Mouse (Mus musculus) forebrain, embryonic 11.5 days (tissue): ENCODE results near the gene Ltbp2. TPM values are rescaled to one million over a fixed set of nuclear protein-coding genes. Genes with fewer than 3 reads are reported as not detected.

ENCODE experiments used
- ATAC-seq: fragments of 200-750 bp; cut with Nextera tagmentation; replicated peaks from 2 replicates; pipeline ENCODE4 v1.8.0; 2017; ENCODE audit warnings: moderate TSS enrichment; ENCODE audit not compliant: low FRiP score
- DNase-seq: peaks from one replicate; pipeline ENCODE4 v3.0.0-alpha.2; 2017; ENCODE audit warnings: low spot score
- H3K27ac ChIP-seq: fragments of 300-500 bp; sonication (generic); 2 replicates; pipeline ENCODE4 v1.5.1; 2014; ENCODE audit warnings: low read depth, low read length
- H3K27me3 ChIP-seq: fragments of 300-500 bp; sonication (generic); 2 replicates; pipeline ENCODE4 v1.6.1; 2014; ENCODE audit warnings: mild to moderate bottlenecking, low read length, mixed read lengths; ENCODE audit not compliant: control insufficient read depth, insufficient read depth
- H3K36me3 ChIP-seq: fragments of 300-500 bp; sonication (generic); 2 replicates; pipeline ENCODE4 v1.6.1; 2014; ENCODE audit warnings: mild to moderate bottlenecking, low read length, moderate library complexity, mixed read lengths; ENCODE audit not compliant: control insufficient read depth, insufficient read depth
- H3K4me1 ChIP-seq: fragments of 300-500 bp; sonication (generic); replicated peaks from 2 replicates; pipeline ENCODE4 v1.6.1; 2014; ENCODE audit warnings: low read length, mixed read lengths; ENCODE audit not compliant: control insufficient read depth, insufficient read depth
- H3K4me2 ChIP-seq: fragments of 300-500 bp; sonication (generic); 2 replicates; pipeline ENCODE4 v1.6.1; 2014; ENCODE audit warnings: low read depth, mild to moderate bottlenecking, low read length, moderate library complexity, mixed read lengths; ENCODE audit not compliant: severe bottlenecking
- H3K4me3 ChIP-seq: fragments of 300-500 bp; sonication (generic); 2 replicates; pipeline ENCODE4 v1.5.1; 2014; ENCODE audit warnings: low read depth, low read length
- H3K9ac ChIP-seq: fragments of 300-500 bp; sonication (generic); 2 replicates; pipeline ENCODE4 v1.6.1; 2014; ENCODE audit warnings: low read length
- H3K9me3 ChIP-seq: fragments of 300-500 bp; sonication (generic); 2 replicates; pipeline ENCODE4 v1.6.1; 2016; ENCODE audit warnings: low read length, mixed read lengths; ENCODE audit not compliant: control insufficient read depth
- WGBS: fragments of 180-500 bp; shearing (Covaris S2); extraction: QIAGEN DNeasy Blood & Tissue Kit; methylation state at CpG from one replicate; pipeline ENCODE4 v1.1.7; 2014; 5-methylcytosine and 5-hydroxymethylcytosine counted together
- polyA plus RNA-seq: library from polyadenylated mRNA; unstranded; fragments of >200 nt; fragmentation: Nextera tagmentation; extraction: Ambion mirVana; gene quantifications from 2 replicates; pipeline ENCODE4 v1.2.1, GENCODE M21; 2014

Gene Ltbp2
- polyA plus RNA-seq, 1 experiment from 2014 or later, result not detected

DNA sequence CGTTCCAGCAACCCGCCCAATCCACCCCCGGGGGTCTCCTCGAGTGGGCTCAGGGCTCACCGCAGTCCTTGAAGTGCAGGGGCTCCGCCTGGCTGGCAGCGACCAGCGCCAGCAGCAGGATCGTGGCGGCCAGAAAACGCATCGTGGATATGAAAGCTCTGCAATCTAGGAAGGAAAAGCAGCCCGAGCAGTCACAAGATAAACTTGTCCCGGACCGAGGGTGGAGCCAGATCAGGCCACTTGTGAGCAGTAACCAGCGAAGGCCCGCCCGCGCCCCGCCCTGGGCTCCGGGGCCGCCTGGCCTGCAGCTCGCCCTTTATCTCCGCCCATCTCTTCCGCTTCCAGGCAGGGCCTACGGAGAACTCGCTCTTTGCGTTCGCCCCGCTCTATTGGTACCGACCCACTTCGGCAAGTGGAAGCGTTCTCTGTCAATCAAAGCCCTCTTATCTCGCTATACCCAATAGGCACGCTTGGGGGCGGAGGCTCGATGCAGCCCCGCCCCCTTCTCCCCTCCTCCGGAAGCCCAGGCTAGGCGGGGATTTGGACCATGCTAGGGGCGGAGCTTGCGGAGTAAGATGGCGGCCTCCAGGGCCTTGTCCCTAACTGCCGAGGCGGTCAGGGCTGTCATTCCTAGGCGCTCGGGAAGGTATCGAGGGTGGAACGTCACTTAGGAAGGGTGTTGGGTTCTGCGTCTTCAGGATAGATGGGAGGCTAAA, 103.4 kb downstream of the Ltbp2 start, which contains the start of the genes Npc2 and Isca2:
Gene Npc2, minus strand, starts transcription at position 427 of the 716 bp plus-strand sequence.
Gene Isca2, plus strand, starts transcription at position 526 of the 716 bp plus-strand sequence.
- Histone ChIP-seq H3K27ac (peak within 1 kb of the TSS; percentile 85), H3K9ac (peak within 1 kb of the TSS; percentile 75), H3K4me2 (peak within 1 kb of the TSS; percentile 78), H3K4me3 (peak within 1 kb of the TSS; percentile 64), H3K9me3 (no peaks in the 10 kb centered on the region), H3K27me3 (no peaks in the 10 kb centered on the region), H3K36me3 (no peaks in the 10 kb centered on the region; the same call in 1 of the 2 replicates), H3K4me1 (peaks cover 2% of the 10 kb centered on the region; the same call in 1 of the 2 replicates)
- ATAC-seq (peak; percentile 99), DNase-seq (peak; percentile 98)
- WGBS, result under 1% methylated on average over 50 of the region's 50 CpGs

DNA sequence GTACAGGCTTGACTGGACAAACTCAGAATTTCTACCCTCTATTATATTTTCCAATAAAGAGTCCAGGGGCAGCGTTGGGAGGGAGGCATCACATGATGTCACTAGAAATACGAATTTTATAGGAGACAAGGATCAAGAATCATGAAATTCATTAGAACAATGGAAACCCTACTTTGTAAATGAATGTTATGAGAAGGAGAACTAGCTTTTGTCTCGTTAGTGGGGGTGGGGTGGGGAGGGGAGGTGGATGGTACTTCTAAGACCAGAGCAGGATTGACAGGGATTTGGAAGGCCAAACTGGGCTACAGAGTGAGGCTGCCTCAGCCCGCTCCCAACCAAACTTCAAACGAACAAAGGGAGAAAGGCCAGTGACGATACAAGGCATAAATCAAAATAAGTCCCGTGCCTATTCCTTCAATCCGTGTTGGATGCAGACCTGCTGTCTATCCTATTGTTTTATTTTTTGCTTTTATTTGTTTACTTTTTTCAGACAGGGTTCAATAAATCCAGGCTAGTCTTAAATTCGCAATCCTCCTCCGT, 104.3 kb downstream of the Ltbp2 start:
- ATAC-seq, result no peak

GRCm38 (mm10) chr12:84769624-84770023, 106.7 kb downstream of the Ltbp2 start:
- no peaks in the 10 kb centered on the region for H3K9me3 ChIP-seq
- no peak for DNase-seq
- WGBS, result 85% methylated on average over 7 of the region's 7 CpGs

More for the DNA sequence above, 104.3 kb downstream of the Ltbp2 start:
- Histone ChIP-seq H3K36me3 (no peaks in the 10 kb centered on the region; the same call in 1 of the 2 replicates), H3K4me2 (peak overlapping the region; percentile 58), H3K4me1 (peaks cover 2% of the 10 kb centered on the region; the same call in 1 of the 2 replicates), H3K27ac (peak overlapping the region; percentile 85), H3K9me3 (no peaks in the 10 kb centered on the region), H3K4me3 (peak overlapping the region; percentile 64), H3K27me3 (no peaks in the 10 kb centered on the region), H3K9ac (peak overlapping the region; percentile 75)
- 4% methylated on average over 10 of the region's 10 CpGs for WGBS
- DNase-seq, result no peak

GRCm38 (mm10) chr12:84767510-84767909, 108.8 kb downstream of the Ltbp2 start:
- Histone ChIP-seq H3K9me3 (no peaks in the 10 kb centered on the region), H3K4me1 (no peaks in the 10 kb centered on the region; the same call in 1 of the 2 replicates), H3K9ac (no peak overlapping the region), H3K27me3 (no peaks in the 10 kb centered on the region), H3K4me2 (no peak overlapping the region), H3K36me3 (peaks cover 4% of the 10 kb centered on the region; the same call in 1 of the 2 replicates), H3K27ac (no peak overlapping the region), H3K4me3 (no peak overlapping the region)
- WGBS, result 86% methylated on average over 6 of the region's 6 CpGs
- DNase-seq, result no peak
- no peak for ATAC-seq

More at GRCm38 (mm10) chr12:84769624-84770023, 106.7 kb downstream of the Ltbp2 start:
- Histone ChIP-seq H3K9ac (no peak overlapping the region), H3K27ac (no peak overlapping the region), H3K4me2 (no peak overlapping the region), H3K36me3 (no peaks in the 10 kb centered on the region; the same call in 1 of the 2 replicates), H3K4me3 (no peak overlapping the region), H3K4me1 (peaks cover 2% of the 10 kb centered on the region; the same call in 1 of the 2 replicates), H3K27me3 (no peaks in the 10 kb centered on the region)
- no peak for ATAC-seq

DNA sequence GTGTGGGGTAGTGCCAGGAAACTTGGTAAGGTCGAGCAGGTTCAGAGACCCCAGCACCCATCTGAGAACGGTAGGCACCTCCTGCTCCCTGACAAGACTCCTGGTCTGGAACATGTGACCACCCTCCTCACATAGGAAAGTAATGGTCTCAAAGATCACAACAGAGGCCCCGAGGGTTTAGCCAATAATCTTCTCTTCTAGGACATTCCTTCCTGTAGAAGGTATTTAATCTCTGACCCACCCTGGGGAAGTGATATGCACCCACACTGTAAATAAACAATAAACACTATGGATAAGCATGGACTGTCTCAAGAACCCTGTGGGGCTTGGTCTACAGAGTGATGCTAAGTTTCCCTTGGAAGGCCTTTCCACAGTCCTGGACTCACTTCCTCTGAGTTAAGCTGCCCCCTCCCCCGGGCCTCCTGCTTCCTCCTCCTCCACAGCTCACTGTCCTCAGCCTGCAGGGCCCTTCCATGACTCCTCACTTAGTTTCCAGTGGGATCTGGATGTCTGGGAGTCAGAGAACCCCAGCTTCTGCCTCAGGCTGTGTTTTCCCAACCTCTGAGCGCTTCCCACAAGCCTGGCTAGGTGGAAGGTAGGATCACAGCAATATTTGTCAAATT, 110.1 kb downstream of the Ltbp2 start:
- Histone ChIP-seq H3K4me1 (no peaks in the 10 kb centered on the region; the same call in 1 of the 2 replicates), H3K36me3 (peaks cover 4% of the 10 kb centered on the region; the same call in 1 of the 2 replicates), H3K4me2 (no peak overlapping the region), H3K4me3 (no peak overlapping the region), H3K27ac (no peak overlapping the region), H3K9me3 (no peaks in the 10 kb centered on the region), H3K9ac (no peak overlapping the region), H3K27me3 (no peaks in the 10 kb centered on the region)
- no peak for ATAC-seq
- WGBS, result 83% methylated on average over 5 of the region's 5 CpGs
- DNase-seq, result no peak

GRCm38 (mm10) chr12:84765506-84765905, 110.8 kb downstream of the Ltbp2 start:
- no peak for ATAC-seq
- DNase-seq, result no peak
- peaks cover 4% of the 10 kb centered on the region; the same call in 1 of the 2 replicates for H3K36me3 ChIP-seq

GRCm38 (mm10) chr12:84764756-84765155, 111.6 kb downstream of the Ltbp2 start:
- ATAC-seq (no peak), DNase-seq (no peak)
- Histone ChIP-seq H3K9me3 (no peaks in the 10 kb centered on the region), H3K9ac (no peak overlapping the region), H3K36me3 (peaks cover 7% of the 10 kb centered on the region; the same call in 1 of the 2 replicates), H3K4me3 (no peak overlapping the region), H3K4me2 (no peak overlapping the region), H3K27ac (no peak overlapping the region), H3K27me3 (no peaks in the 10 kb centered on the region), H3K4me1 (no peaks in the 10 kb centered on the region)
- WGBS, result 87% methylated on average over 7 of the region's 7 CpGs

More at GRCm38 (mm10) chr12:84765506-84765905, 110.8 kb downstream of the Ltbp2 start:
- no peaks in the 10 kb centered on the region for H3K4me1 ChIP-seq
- H3K4me2 ChIP-seq, result no peak overlapping the region
- H3K9me3 ChIP-seq, result no peaks in the 10 kb centered on the region
- H3K9ac ChIP-seq, result no peak overlapping the region
- 94% methylated on average over 15 of the region's 15 CpGs for WGBS
- H3K27me3 ChIP-seq, result no peaks in the 10 kb centered on the region
- H3K27ac ChIP-seq, result no peak overlapping the region
- no peak overlapping the region for H3K4me3 ChIP-seq

- no peak for DNase-seq
- H3K4me3 ChIP-seq, result no peak overlapping the region
- no peaks in the 10 kb centered on the region for H3K9me3 ChIP-seq
- 93% methylated on average over 13 of the region's 13 CpGs for WGBS
- no peak overlapping the region for H3K4me2 ChIP-seq
- no peak for ATAC-seq
- H3K9ac ChIP-seq, result no peak overlapping the region
- no peaks in the 10 kb centered on the region for H3K4me1 ChIP-seq
- H3K36me3 ChIP-seq, result peaks cover 7% of the 10 kb centered on the region; the same call in 1 of the 2 replicates
- H3K27me3 ChIP-seq, result no peaks in the 10 kb centered on the region
- H3K27ac ChIP-seq, result no peak overlapping the region
Observed at GRCm38 (mm10) chr12:84763577-84764218, 112.6 kb downstream of the Ltbp2 start.
